Mouse (Mus musculus): ENCODE results near the gene Kcnd2.

The Kcnd2 gene

DNA sequence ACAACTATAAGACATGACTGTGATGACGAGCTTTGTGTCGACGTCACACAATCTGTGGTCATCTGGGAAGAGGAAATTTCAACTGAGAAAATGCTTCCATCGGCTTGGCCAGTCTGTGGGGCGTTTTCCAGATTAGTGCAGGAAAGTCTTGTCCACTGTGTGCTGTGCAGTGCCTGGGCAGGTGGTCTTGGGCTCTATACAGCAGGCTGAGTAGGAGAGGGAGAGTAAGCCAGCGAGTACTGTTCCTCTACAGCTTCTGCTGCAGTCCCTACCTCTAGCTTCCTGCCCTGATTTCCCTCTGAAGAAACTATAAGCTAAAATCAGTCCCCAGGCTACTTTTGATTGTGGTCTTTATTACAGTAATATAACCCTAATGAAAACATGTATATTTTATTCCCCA, 448.8 kb downstream of the Kcnd2 start:
- no peak for ATAC-seq (ENCODE audit: insufficient number of reproducible peaks, low FRiP score, low TSS enrichment)

GRCm38 (mm10) chr6:21664638-21665037, 449.3 kb downstream of the Kcnd2 start:
- no peak for ATAC-seq (ENCODE audit: insufficient number of reproducible peaks, low FRiP score, low TSS enrichment)

- peak; percentile 88 for ATAC-seq (ENCODE audit: insufficient number of reproducible peaks, low FRiP score, low TSS enrichment)
These were observed 468.9 kb downstream of the Kcnd2 start for GRCm38 (mm10) chr6:21684252-21684651.

GRCm38 (mm10) chr6:21686388-21686787, 471.1 kb downstream of the Kcnd2 start:
- peak; percentile 50; the same call in 1 of the 2 replicates for ATAC-seq (ENCODE audit: insufficient number of reproducible peaks, low FRiP score, low TSS enrichment)

GRCm38 (mm10) chr6:21692861-21693350, 477.6 kb downstream of the Kcnd2 start:
- ATAC-seq (ENCODE audit: insufficient number of reproducible peaks, low FRiP score, low TSS enrichment), result no peak

DNA sequence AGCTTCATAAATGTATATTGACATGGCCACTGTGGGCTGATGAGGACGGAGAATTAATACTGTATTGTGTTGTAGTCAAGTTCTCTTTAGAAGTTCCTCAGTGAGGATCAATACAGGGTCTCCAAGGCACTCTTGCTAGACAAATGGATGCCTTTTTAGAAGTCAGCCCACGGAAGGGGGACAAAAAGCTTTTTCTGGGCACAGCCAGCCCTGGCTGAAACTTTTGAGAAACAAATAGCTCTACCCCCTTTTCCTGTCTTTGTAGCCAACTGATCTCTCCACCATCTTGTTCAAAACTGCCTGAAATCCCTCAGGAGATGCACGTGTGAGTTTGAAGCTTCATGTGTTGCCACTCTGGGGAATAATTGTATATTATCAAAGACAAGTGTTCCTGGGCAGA, 482.3 kb downstream of the Kcnd2 start:
- no peak for ATAC-seq (ENCODE audit: insufficient number of reproducible peaks, low FRiP score, low TSS enrichment)

DNA sequence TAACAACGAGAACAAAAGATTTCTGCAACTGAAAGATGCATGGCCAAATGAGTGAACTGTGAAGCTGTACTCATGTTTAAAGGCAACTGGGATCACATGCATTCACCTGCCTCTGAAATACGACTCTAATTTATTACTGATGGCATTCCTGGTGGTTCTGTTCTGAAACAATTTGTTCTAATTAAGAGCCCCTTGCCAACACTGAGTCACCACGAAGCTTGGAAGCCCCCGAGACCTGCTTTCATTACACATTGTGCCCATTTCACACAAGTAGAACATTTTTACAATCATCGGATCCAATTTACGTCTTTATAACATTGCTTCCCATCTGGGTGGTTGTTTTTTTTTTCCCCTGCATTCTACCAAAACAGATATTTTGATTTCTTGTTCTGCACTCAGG, 485.8 kb downstream of the Kcnd2 start:
- no peak for ATAC-seq (ENCODE audit: insufficient number of reproducible peaks, low FRiP score, low TSS enrichment)

- peak; percentile 31; the same call in 1 of the 2 replicates for ATAC-seq (ENCODE audit: insufficient number of reproducible peaks, low FRiP score, low TSS enrichment)
These were observed 493.9 kb downstream of the Kcnd2 start for GRCm38 (mm10) chr6:21709228-21709627.

GRCm38 (mm10) chr6:21719121-21719520, 503.8 kb downstream of the Kcnd2 start:
- 0 out of 2 replicates have a peak, but pooled peaks have one; percentile 45 for ATAC-seq (ENCODE audit: insufficient number of reproducible peaks, low FRiP score, low TSS enrichment)

- ATAC-seq (ENCODE audit: insufficient number of reproducible peaks, low FRiP score, low TSS enrichment), result peak; percentile 76
These were observed 506.9 kb downstream of the Kcnd2 start for GRCm38 (mm10) chr6:21722238-21722637.

DNA sequence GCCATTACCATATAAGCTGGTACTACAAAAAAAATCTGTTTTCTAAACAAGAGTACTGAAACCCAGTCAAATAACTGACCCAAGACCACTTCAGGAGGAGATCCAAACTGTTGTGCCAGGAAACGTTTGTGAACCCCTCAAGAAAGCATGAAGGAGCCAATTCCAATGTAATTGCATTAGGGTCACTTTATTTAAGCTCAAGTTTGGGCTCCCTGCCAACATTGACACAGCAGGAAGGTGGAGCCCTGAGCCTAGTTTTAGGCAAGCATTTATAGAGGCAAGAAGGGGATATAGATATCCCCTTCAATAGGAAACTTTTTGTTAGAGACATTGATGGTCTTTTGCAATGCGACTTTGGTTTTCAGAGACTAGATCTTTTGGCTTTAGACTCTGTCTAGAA, 525.3 kb downstream of the Kcnd2 start:
- ATAC-seq (ENCODE audit: insufficient number of reproducible peaks, low FRiP score, low TSS enrichment), result no peak

GRCm38 (mm10) chr6:21744615-21745266, 529.4 kb downstream of the Kcnd2 start:
- no peak for ATAC-seq (ENCODE audit: insufficient number of reproducible peaks, low FRiP score, low TSS enrichment)

DNA sequence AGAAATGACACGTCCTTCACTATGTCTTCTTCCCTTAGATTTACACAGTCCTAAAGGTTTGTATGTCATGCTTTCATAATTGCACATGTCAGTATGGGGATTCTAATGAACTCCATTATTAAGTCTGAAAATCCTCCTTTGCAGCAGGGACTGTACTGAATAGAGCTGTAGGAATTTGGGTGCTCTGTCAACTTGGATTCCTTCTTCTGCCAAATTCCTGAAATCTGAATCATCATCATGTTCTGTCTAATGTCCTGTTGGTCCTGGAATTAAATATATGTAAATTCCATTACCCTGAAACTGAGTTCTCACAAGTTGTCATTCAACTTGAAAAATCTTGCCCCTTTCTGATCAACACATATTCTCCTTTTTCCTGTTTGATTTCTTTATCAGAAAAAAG, 532.2 kb downstream of the Kcnd2 start:
- ATAC-seq (ENCODE audit: insufficient number of reproducible peaks, low FRiP score, low TSS enrichment), result no peak

DNA sequence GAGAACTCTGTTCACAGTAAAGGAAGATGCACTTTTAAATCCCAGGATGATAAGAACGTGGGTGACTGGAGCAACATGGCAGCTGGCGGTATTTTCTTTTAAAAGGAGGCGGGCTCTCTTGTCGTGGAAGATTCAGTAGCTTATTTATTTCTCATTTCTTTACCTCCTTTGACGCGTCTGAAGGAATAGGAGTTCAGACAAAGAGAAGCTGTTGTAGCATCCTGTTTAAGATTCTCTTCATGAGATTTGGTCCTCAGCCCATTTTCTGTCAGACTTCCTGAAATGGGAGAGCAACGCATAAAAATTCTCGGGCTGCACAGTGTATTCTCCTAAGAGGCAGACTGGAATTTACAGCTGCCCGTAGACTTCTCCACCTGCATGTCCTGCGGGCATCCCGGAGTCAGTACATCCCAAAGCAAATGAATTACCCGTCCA, 552.5 kb downstream of the Kcnd2 start:
- ATAC-seq (ENCODE audit: insufficient number of reproducible peaks, low FRiP score, low TSS enrichment), result no peak

GRCm38 (mm10) chr6:21768745-21769446, 553.6 kb downstream of the Kcnd2 start:
- no peak for ATAC-seq (ENCODE audit: insufficient number of reproducible peaks, low FRiP score, low TSS enrichment)

GRCm38 (mm10) chr6:21769447-21769809, 554.1 kb downstream of the Kcnd2 start:
- ATAC-seq (ENCODE audit: insufficient number of reproducible peaks, low FRiP score, low TSS enrichment), result no peak

DNA sequence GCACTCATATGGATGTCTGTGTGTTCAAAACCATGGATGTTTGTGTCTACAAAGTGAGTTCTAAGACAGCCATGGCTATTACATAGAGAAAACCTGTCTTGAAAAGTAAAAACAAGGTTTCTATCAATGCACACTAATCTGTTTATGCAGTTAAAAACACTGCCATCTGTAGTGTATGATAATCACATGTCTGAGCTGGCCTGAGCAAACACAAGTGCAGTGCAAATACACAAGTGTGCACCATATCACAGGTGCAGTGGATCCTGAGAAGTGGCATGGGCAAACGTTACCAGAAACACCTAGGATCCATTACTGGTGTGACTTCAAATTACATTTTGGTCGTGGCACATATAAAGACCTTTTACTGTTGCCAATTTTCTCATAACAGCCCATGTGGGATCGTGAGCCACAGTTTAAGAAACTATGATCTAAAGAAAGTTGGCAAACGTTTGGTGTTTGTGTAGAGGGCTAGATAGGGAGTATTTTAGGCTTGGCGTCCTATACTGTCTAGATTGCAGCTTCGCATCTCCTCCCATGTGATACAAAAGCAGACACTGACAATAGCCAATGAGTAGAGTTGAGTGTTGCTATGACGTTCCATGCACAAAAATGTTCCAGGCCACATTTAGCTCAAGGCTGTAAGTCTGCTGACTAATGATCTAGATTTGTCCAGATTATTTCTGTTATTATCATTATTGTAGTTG, 559.1 kb downstream of the Kcnd2 start:
- ATAC-seq (ENCODE audit: insufficient number of reproducible peaks, low FRiP score, low TSS enrichment), result no peak

Measured in cerebellum, adult (tissue).